Mouse (Mus musculus) thymus, postnatal 0 days (tissue): ENCODE results near the gene Gbgt1. TPM values are rescaled to one million over a fixed set of nuclear protein-coding genes. Genes with fewer than 3 reads are reported as not detected.
"Not testable (repeated sequence)": the region's sequence is repeated elsewhere in the genome, so short reads cannot be mapped to it uniquely, and the experiment has no call there.

Experiments
- DNase-seq: peaks from one replicate; pipeline ENCODE4 v3.0.0-alpha.2; 2015; ENCODE audit warnings: low spot score
- polyA plus RNA-seq: library from polyadenylated mRNA; unstranded; fragments of >200 nt; fragmentation: Nextera tagmentation; extraction: Ambion mirVana; gene quantifications from 2 replicates; pipeline ENCODE4 v1.2.1, GENCODE M21; 2015

Gene Gbgt1
- polyA plus RNA-seq, 1 experiment from 2014 or later, result 0.88 TPM

GRCm38 (mm10) chr2:28498431-28498830 is 1.7 kb downstream of the Gbgt1 start:
- no peak for DNase-seq

GRCm38 (mm10) chr2:28502987-28503386 is 6.3 kb downstream of the Gbgt1 start:
- no peak for DNase-seq

- no peak for DNase-seq
Observed at GRCm38 (mm10) chr2:28504676-28505075, 8.0 kb downstream of the Gbgt1 start.

- no peak for DNase-seq
Observed at GRCm38 (mm10) chr2:28505795-28506194, 9.1 kb downstream of the Gbgt1 start, which contains the start of gene Gm10134. Gene Gm10134, plus strand, starts transcription at chr2:28506095.

DNA sequence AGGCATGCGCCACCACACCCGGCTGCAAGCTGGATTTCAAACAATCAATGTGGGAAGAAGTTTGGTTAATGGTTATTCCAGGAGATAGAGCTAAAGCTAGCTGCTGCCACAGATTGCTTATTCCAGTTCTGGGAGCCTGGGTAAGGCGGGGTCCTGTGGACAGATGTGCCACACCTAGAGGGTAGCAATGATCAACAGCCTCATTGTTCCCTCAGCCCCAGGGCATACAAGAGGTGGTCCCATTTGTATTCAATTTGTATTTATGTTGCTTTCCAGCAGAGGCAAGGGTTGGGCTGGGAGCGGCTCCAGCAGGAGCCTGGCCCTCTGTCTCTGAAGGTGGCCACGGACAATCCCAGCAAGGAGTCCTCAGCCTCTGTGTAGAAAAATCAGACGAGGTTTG is 9.6 kb downstream of the Gbgt1 start:
- DNase-seq, result no peak

- not testable (repeated sequence) for DNase-seq
Observed at GRCm38 (mm10) chr2:28511600-28511999, 14.9 kb downstream of the Gbgt1 start.

DNA sequence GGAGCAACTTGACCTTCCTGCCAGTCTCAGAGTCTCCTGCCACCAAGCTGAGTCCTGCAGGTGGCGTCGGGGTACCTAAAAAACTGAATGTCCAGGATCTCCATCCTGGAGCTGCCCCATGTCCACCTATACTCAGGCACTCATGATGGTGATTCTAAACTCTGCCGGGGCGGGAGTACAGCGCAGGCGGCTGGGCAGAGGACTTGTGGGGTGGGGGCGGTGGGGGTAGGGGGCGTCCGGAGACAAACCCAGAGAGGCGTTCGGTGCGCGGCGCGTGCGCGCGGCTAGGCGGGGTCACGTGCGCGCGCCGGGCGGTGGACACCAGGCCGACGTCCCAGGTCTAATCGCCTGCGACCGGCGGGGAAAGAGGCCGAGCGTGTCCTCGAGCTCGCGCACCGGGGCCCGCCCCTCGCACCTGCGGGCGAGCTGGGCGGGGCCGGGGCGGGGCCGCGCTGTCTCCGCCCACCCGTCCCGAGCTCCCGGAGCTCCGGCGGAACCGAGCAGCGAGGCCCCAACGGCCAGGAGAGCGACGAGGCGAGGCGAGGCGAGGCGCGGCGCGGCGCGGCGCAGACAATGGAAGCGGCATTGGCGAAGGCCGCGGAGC is 16.2 kb downstream of the Gbgt1 start, which contains the start of gene Ralgds:
Ralgds (plus strand) TSS at position 328 of the 604 bp plus-strand sequence.
- peak; percentile 68 for DNase-seq

GRCm38 (mm10) chr2:28513431-28514370 is 17.0 kb downstream of the Gbgt1 start:
- DNase-seq, result peak; percentile 26

GRCm38 (mm10) chr2:28514489-28514888 is 17.8 kb downstream of the Gbgt1 start:
- DNase-seq, result peak; percentile 86

DNA sequence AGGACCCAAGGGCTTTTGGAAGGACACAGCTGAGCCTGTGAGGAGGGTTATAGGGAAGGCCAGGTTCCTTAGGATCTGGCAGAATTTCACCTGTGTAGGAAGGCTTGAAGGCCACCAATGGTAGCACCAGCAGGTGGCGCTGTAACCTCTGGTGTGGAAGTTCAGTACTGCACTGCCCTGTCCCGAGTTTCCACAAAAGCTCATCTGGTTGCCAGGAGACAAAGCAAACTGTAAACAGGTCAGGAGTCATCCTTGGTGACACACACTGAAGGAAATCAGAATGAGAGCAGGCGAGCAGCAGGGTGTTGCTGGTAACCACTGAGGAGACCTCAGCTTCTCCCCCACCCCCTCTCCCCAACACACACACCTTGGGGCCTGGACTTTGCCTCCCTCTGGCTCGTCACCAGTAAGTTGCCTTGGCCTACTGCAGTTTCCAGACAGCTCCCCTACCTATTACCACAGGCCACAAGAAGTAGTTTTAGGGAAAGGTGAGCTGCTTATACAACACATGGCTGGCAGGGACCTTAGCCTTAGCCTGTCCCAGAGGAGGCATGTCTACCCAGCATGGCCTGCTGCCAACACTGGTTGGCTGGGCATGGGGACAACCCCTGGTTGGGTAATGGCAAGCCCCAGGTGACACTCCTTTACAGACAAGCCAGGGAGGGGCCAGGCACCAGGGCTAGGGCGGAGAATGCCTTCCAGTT is 20.7 kb downstream of the Gbgt1 start:
- peak; percentile 77 for DNase-seq

DNA sequence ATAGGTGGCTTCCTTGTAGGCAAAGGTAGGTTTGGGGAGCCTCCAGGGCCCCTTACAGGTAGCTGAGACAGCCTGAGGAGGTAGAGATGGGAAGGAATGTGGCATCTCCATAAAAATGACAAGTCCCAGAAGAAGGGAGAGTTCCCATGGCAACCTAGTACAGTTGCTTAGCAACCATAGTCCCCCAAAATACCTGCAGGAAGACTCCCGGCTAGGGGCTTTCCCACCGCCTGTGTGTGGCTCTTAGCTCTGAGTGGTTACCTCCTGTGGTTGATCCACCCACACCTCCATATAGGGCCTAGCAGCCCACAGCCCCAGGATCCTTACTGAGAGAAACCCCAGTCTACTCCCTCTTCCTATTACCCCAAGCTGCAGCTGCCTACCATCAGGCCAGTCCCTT is 21.5 kb downstream of the Gbgt1 start:
- DNase-seq, result no peak

DNA sequence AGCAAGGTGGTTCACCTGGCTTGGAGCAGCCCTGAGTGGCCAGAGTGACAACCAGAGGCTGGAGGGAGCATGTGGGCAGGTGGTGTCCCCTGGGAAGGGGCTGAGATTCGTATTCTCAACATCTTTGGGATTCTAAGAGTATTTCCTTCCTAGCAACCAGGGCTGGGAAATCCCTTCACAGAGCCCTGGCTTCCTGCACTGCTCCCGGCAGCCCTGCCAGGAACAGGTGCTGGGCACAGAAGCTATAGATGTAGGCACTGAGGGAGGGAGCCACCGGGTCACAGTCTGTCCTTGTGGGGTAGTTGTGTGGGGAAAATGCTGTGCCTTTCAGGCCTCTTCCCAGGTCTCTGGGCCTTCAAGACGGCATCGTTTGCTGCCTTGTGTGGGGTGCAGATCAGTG is 23.9 kb downstream of the Gbgt1 start:
- no peak for DNase-seq

DNA sequence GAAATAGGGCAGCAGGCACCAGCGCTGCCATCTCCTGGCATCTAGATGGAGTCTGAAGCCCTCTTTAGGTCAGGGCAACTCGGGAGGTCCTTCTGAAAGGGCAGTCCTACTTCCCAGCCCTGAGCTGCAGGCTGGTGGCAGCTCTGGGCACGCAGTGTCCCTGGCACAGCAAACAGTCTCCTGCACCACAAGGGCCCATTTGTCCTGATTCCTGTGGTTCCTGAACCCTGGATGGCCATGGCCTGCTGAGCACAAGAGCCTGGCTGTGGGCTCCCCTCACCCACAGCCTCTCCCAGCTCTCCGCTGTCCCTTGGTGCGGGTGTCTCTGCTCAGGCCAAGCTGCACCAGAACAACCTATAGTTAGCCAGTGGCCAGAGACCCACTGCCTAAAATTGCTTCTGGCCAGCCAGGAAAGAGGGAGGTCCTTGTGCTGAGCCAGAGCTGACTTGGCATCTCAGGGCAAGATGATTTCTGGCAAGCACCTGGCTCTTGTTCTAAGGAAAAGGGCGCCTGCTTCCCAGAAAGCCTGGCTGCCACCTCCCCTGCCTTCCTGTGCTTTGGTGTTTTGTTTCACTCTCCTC is 25.0 kb downstream of the Gbgt1 start:
- no peak for DNase-seq

GRCm38 (mm10) chr2:28522166-28522565 is 25.5 kb downstream of the Gbgt1 start:
- DNase-seq, result no peak

DNA sequence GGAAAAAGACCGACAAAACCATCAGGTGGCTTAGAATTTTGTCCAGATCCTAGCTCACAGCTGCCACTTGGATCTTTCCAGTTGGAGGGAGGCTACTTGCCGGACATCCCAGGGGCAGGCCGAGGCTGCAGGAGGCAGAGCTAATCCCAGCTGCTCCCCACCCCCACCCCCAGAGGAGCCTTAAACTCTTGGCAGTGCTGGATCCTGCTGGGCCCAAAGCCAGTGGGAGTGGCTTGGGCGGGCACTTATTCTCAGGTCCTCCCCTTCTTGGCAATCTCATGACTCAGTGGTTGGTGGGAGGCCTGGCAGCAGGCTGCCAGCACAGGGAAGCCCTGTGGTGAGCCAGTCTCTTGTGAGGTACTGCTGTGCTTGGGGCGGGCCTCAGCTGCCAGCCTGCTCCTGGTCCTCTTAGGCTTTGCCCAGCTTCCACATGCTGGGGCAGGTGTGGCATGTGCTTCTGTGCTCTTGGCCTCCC is 27.0 kb downstream of the Gbgt1 start:
- DNase-seq, result no peak

GRCm38 (mm10) chr2:28524406-28524805 is 27.7 kb downstream of the Gbgt1 start:
- DNase-seq, result no peak

- peak; percentile 32 for DNase-seq
Observed at GRCm38 (mm10) chr2:28525219-28525942, 28.7 kb downstream of the Gbgt1 start.

- peak; percentile 35 for DNase-seq
Observed at GRCm38 (mm10) chr2:28525943-28526876, 29.5 kb downstream of the Gbgt1 start.
